Mouse (Mus musculus): Measurements from ENCODE around the gene Olfr1369-ps1. TPM values are rescaled to one million over a fixed set of nuclear protein-coding genes. Genes with fewer than 3 reads are reported as not detected.

Olfr1369-ps1 gene
- total and polyA plus RNA-seq, 2 experiments = not detected

- Histone ChIP-seq H3K27me3 (ENCODE audit: control insufficient read depth, insufficient read depth, low read length) (no peaks in the 10 kb centered on the region), H3K27ac (replicated peaks; ENCODE audit: insufficient read depth, low read depth, low read length) (no peak overlapping the region), H3K4me3 (ENCODE audit: insufficient read depth, low read depth, low read length) (peak overlapping the region; percentile 52), H3K9ac (ENCODE audit: low read depth, low read length) (peak overlapping the region; percentile 12), H3K4me1 (ENCODE audit: control insufficient read depth, insufficient read depth, low read length) (0 out of 2 replicates have a peak, but pooled peaks cover 2% of the 10 kb centered on the region), H3K36me3 (ENCODE audit: control insufficient read depth, insufficient read depth, low read length) (no peaks in the 10 kb centered on the region), H3K79me2 (ENCODE audit: control insufficient read depth, insufficient read depth, low read length) (no peaks in the 10 kb centered on the region)
- TF ChIP-seq POLR2A (IDR thresholded peaks at IDR 0.05; ENCODE audit: extremely low read depth, insufficient read depth, low read length) (no peak), CTCF (IDR thresholded peaks at IDR 0.05; ENCODE audit: low read depth, low read length) (peak; percentile 86)
- WGBS = 1% methylated on average over 19 of the region's 19 CpGs
- DNase-seq (ENCODE audit: extremely low read depth, low read depth, low spot score) = peak; percentile 78
Measured at GRCm38 (mm10) chr13:21158785-21159474, 47.6 kb downstream of the Olfr1369-ps1 start.

GRCm38 (mm10) chr13:21159475-21159819, 48.2 kb downstream of the Olfr1369-ps1 start:
- peak overlapping the region; percentile 52 for H3K4me3 ChIP-seq (ENCODE audit: insufficient read depth, low read depth, low read length)
- no peak for TF ChIP-seq POLR2A (IDR thresholded peaks at IDR 0.05; ENCODE audit: extremely low read depth, insufficient read depth, low read length)
- no peak for TF ChIP-seq CTCF (IDR thresholded peaks at IDR 0.05; ENCODE audit: low read depth, low read length)
- H3K27me3 ChIP-seq (ENCODE audit: control insufficient read depth, insufficient read depth, low read length) = no peaks in the 10 kb centered on the region
- no peak overlapping the region for H3K27ac ChIP-seq (replicated peaks; ENCODE audit: insufficient read depth, low read depth, low read length)
- no peaks in the 10 kb centered on the region for H3K79me2 ChIP-seq (ENCODE audit: control insufficient read depth, insufficient read depth, low read length)
- 0 out of 2 replicates have a peak, but pooled peaks cover 2% of the 10 kb centered on the region for H3K4me1 ChIP-seq (ENCODE audit: control insufficient read depth, insufficient read depth, low read length)
- no peak for DNase-seq (ENCODE audit: extremely low read depth, low read depth, low spot score)
- H3K36me3 ChIP-seq (ENCODE audit: control insufficient read depth, insufficient read depth, low read length) = no peaks in the 10 kb centered on the region
- under 1% methylated on average over 15 of the region's 15 CpGs for WGBS
- H3K9ac ChIP-seq (ENCODE audit: low read depth, low read length) = peak overlapping the region; percentile 12

- peak overlapping the region; percentile 55 for H3K9ac ChIP-seq (ENCODE audit: low read depth, low read length)
- 1% methylated on average over 16 of the region's 16 CpGs for WGBS
- no peak overlapping the region for H3K27ac ChIP-seq (replicated peaks; ENCODE audit: insufficient read depth, low read depth, low read length)
- H3K4me3 ChIP-seq (ENCODE audit: insufficient read depth, low read depth, low read length) = peak overlapping the region; percentile 52
- TF ChIP-seq POLR2A (IDR thresholded peaks at IDR 0.05; ENCODE audit: extremely low read depth, insufficient read depth, low read length) (no peak), CTCF (IDR thresholded peaks at IDR 0.05; ENCODE audit: low read depth, low read length) (no peak)
- no peak for DNase-seq (ENCODE audit: extremely low read depth, low read depth, low spot score)
- no peaks in the 10 kb centered on the region for H3K27me3 ChIP-seq (ENCODE audit: control insufficient read depth, insufficient read depth, low read length)
- H3K36me3 ChIP-seq (ENCODE audit: control insufficient read depth, insufficient read depth, low read length) = no peaks in the 10 kb centered on the region
- 0 out of 2 replicates have a peak, but pooled peaks cover 2% of the 10 kb centered on the region for H3K4me1 ChIP-seq (ENCODE audit: control insufficient read depth, insufficient read depth, low read length)
- no peaks in the 10 kb centered on the region for H3K79me2 ChIP-seq (ENCODE audit: control insufficient read depth, insufficient read depth, low read length)
Measured at GRCm38 (mm10) chr13:21160041-21160511, 48.8 kb downstream of the Olfr1369-ps1 start.

GRCm38 (mm10) chr13:21160657-21161590, 49.6 kb downstream of the Olfr1369-ps1 start:
- H3K9ac ChIP-seq (ENCODE audit: low read depth, low read length) = no peak overlapping the region
- peak overlapping the region; percentile 52 for H3K4me3 ChIP-seq (ENCODE audit: insufficient read depth, low read depth, low read length)
- no peaks in the 10 kb centered on the region for H3K27me3 ChIP-seq (ENCODE audit: control insufficient read depth, insufficient read depth, low read length)
- no peaks in the 10 kb centered on the region for H3K36me3 ChIP-seq (ENCODE audit: control insufficient read depth, insufficient read depth, low read length)
- peak; percentile 73 for DNase-seq (ENCODE audit: extremely low read depth, low read depth, low spot score)
- H3K27ac ChIP-seq (replicated peaks; ENCODE audit: insufficient read depth, low read depth, low read length) = no peak overlapping the region
- WGBS = under 1% methylated on average over 32 of the region's 32 CpGs
- no peaks in the 10 kb centered on the region for H3K79me2 ChIP-seq (ENCODE audit: control insufficient read depth, insufficient read depth, low read length)
- TF ChIP-seq CTCF (IDR thresholded peaks at IDR 0.05; ENCODE audit: low read depth, low read length) (no peak), POLR2A (IDR thresholded peaks at IDR 0.05; ENCODE audit: extremely low read depth, insufficient read depth, low read length) (no peak)
- 0 out of 2 replicates have a peak, but pooled peaks cover 2% of the 10 kb centered on the region for H3K4me1 ChIP-seq (ENCODE audit: control insufficient read depth, insufficient read depth, low read length)

- H3K36me3 ChIP-seq (ENCODE audit: control insufficient read depth, insufficient read depth, low read length) = no peaks in the 10 kb centered on the region
- H3K79me2 ChIP-seq (ENCODE audit: control insufficient read depth, insufficient read depth, low read length) = no peaks in the 10 kb centered on the region
- WGBS = 66% methylated on average over 2 of the region's 2 CpGs
- no peak for DNase-seq (ENCODE audit: extremely low read depth, low read depth, low spot score)
- H3K27ac ChIP-seq (replicated peaks; ENCODE audit: insufficient read depth, low read depth, low read length) = no peak overlapping the region
- no peaks in the 10 kb centered on the region for H3K27me3 ChIP-seq (ENCODE audit: control insufficient read depth, insufficient read depth, low read length)
- TF ChIP-seq POLR2A (IDR thresholded peaks at IDR 0.05; ENCODE audit: extremely low read depth, insufficient read depth, low read length) = no peak
- TF ChIP-seq CTCF (IDR thresholded peaks at IDR 0.05; ENCODE audit: low read depth, low read length) = no peak
- 0 out of 2 replicates have a peak, but pooled peaks cover 2% of the 10 kb centered on the region for H3K4me1 ChIP-seq (ENCODE audit: control insufficient read depth, insufficient read depth, low read length)
- H3K9ac ChIP-seq (ENCODE audit: low read depth, low read length) = no peak overlapping the region
- H3K4me3 ChIP-seq (ENCODE audit: insufficient read depth, low read depth, low read length) = no peak overlapping the region
Measured at GRCm38 (mm10) chr13:21161591-21161990, 50.3 kb downstream of the Olfr1369-ps1 start.

All from liver, adult 2 months (tissue).